Mouse (Mus musculus) CD4-positive, CD25-positive, alpha-beta regulatory T cell, adult 4 months (primary cell): Measurements from ENCODE around the gene Slc25a39. TPM values are rescaled to one million over a fixed set of nuclear protein-coding genes. Genes with fewer than 3 reads are reported as not detected.
A peak's percentile ranks its signal among the peaks of the same experiment; 100 is the strongest.
"Not testable (repeated sequence)": the region's sequence is repeated elsewhere in the genome, so short reads cannot be mapped to it uniquely, and the experiment has no call there.

ENCODE experiments used
- ATAC-seq: one replicate; pipeline ENCODE4 v1.8.0; 2017
- polyA plus RNA-seq, 2 experiments: library from polyadenylated mRNA; unstranded; fragments of 100-300 nt; shearing (Covaris generic); gene quantifications; one replicate each; pipeline ENCODE4 v1.2.1; 2017

Gene Slc25a39
- polyA plus RNA-seq, 2 experiments from 2014 or later: 44.0 to 44.2 TPM

- ATAC-seq: no peak
Measured at GRCm38 (mm10) chr11:102394421-102395124, 13.2 kb downstream of the Slc25a39 start.

GRCm38 (mm10) chr11:102393719-102394420 is 13.9 kb downstream of the Slc25a39 start:
- peak; percentile 58 for ATAC-seq

- ATAC-seq: peak; percentile 65
Measured at GRCm38 (mm10) chr11:102393238-102393634, 14.5 kb downstream of the Slc25a39 start, which contains the start of gene Rundc3a. Rundc3a (plus strand) TSS chr11:102393403.

GRCm38 (mm10) chr11:102392441-102393237 is 15.1 kb downstream of the Slc25a39 start:
- no peak for ATAC-seq

- not testable (repeated sequence) for ATAC-seq
Measured at GRCm38 (mm10) chr11:102389436-102389835, 18.3 kb downstream of the Slc25a39 start.

- ATAC-seq: no peak
Measured at GRCm38 (mm10) chr11:102386121-102386520, 21.6 kb downstream of the Slc25a39 start.

GRCm38 (mm10) chr11:102385075-102385474 is 22.7 kb downstream of the Slc25a39 start:
- no peak for ATAC-seq

- ATAC-seq: no peak
Measured at GRCm38 (mm10) chr11:102384418-102384817, 23.3 kb downstream of the Slc25a39 start.

GRCm38 (mm10) chr11:102383365-102384136 is 24.2 kb downstream of the Slc25a39 start:
- no peak for ATAC-seq

GRCm38 (mm10) chr11:102382794-102383193 is 25.0 kb downstream of the Slc25a39 start:
- ATAC-seq: no peak

GRCm38 (mm10) chr11:102381341-102382100 is 26.2 kb downstream of the Slc25a39 start:
- ATAC-seq: no peak

- ATAC-seq: no peak
Measured at GRCm38 (mm10) chr11:102380091-102380490, 27.7 kb downstream of the Slc25a39 start.

GRCm38 (mm10) chr11:102377186-102377585 is 30.6 kb downstream of the Slc25a39 start:
- no peak for ATAC-seq

- no peak for ATAC-seq
Measured at GRCm38 (mm10) chr11:102376196-102376835, 31.4 kb downstream of the Slc25a39 start.

GRCm38 (mm10) chr11:102375196-102376173 is 32.3 kb downstream of the Slc25a39 start:
- ATAC-seq: no peak

GRCm38 (mm10) chr11:102374108-102374725 is 33.5 kb downstream of the Slc25a39 start:
- no peak for ATAC-seq

- ATAC-seq: no peak
Measured at GRCm38 (mm10) chr11:102373646-102374045, 34.1 kb downstream of the Slc25a39 start.

- no peak for ATAC-seq
Measured at GRCm38 (mm10) chr11:102372936-102373335, 34.8 kb downstream of the Slc25a39 start.
